Mouse (Mus musculus) 416B (cell line): Measurements from ENCODE around the gene Stub1.
A peak's percentile ranks its signal among the peaks of the same experiment; 100 is the strongest.

Experiments used
- DNase-seq: peaks from one replicate; pipeline ENCODE4 v3.0.0; 2011; ENCODE audit warnings: low read depth

Gene Stub1

DNA sequence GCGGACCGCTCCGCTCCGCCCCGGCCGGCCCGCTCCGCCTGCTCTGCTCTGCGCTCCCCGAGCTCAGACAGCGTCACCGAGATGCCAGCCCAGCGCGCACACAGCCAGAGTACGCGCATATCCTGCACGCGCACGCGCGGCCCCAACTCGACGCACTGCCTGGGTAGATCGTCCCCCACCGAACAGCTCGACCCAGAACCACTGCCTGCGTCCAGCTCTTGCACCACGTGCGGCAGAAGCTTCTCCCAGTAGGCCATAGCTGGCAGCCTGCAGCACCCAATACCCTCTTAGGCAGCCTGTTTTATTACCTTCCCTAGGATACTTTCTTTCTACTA, 3.8 kb upstream of the Stub1 start, which contains the start of gene Rhbdl1:
Gene Rhbdl1, minus strand, starts transcription at position 220 of the 335 bp plus-strand sequence.
- no peak for DNase-seq

DNA sequence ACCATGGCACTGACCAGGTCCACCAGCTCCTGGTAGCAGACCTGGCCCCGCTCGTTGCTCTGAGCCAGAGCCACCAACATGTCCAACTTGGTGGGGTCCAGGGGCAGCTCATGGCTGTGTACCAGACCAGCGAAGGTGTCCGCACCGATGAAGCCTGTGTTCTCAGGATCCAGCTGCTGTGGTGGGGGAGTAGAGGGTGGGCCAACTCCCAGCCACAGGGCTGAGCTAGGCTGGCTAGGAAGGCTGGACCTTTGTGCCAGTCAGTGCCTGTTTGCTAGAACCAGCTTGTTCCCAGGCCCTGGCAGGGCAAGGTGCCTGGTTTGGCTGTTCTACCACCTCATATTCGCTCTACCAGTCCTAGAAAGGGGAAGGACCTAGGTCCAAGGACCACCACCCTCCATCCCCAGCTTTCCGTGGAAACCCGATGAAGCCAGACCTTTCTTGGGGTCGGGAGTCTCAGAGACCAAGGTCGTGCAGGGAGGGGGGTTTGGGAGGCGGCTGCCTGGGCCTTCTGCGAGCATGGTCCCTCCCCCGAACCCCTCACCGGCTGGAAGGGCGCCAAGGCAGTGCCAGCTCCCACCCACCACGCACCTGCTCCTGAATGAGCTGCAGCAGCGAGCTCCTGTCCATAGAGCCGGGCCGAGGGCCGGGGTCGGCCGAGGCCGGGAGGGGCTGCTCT, 3.3 kb upstream of the Stub1 start:
- DNase-seq: no peak

- no peak for DNase-seq
These were observed 2.6 kb upstream of the Stub1 start for GRCm38 (mm10) chr17:25835816-25836215.

DNA sequence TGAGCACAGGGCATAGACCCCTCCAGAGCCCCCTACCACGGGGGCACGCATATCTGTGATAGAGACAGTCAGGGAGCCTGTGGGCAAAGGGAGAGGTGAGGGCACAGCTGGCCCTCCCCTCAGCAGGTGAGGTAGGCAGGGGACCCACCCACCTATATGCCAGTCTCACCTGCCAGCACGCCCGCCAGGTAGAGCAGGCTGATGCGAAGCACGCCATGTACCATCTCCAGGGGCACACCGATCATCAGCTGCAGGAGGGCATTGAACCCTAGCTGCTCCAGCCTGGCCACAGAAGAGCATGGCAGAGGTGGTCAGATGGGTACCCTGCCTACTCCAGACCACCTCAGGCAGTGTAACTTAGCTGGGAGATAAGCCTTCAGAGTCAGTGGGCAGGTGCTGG, 2.1 kb upstream of the Stub1 start:
- DNase-seq: no peak

DNA sequence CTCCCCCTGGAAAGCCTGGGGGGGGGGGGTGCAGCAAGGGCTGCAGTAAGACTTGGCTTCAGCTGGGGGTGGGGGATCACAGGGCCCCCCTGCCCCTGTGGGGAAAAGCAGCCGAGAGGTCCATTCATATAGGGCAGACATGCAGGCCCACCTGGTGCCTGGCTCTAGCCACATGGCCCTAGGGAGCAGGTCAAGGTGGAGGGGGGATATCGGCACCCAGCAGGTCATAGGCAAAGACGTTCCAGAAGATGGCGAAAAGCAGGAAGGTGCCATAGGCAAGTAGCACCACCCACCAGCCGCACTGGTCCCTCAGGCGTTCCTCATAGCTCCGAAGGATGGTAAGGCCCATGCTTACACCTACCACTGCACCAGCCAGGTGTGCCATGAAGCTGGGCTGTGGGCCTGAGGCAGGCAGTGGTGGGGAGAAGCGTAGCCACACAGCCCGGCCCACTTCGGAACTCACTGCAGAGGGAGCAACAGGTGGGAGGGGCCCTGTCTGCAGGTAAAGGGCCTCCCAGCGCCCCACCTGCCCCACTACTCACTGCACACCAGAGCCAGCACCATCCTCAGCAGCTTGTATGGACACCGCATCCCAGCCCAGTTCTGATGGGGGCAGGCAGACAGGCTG, 1.5 kb upstream of the Stub1 start:
- DNase-seq: no peak

DNA sequence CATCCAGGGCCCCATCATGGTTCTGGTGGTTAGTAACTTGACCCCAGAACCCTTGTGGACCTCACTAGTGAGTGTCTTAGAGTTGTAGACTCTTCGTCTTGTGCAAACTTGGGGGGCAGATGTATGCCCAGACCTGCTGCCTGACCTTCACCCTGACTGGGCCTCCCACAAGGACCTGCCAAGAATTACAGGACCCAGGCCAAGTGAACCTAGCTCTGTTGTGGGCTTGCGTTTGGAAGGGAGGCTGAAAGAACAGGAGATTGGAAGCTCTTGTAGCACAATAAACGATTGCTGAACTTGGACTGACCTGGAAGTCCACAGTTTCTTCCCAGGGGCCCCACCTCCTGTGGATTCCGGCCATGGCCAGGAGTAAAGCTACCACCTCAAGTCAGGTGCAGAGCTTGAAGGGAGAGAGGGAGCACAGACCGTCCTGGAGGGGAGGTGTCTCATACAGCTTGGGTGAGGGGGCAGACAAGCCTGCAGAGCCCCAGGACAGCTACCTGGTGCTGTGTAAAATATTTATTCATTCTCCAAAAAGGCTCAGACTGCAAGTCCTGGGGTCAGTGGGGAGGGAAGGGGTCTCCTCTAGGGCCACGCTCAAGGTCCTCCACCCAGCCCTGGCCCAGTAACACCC, 874 bp upstream of the Stub1 start:
- no peak for DNase-seq

- DNase-seq: peak; percentile 100
These were observed 541 bp downstream of the Stub1 start for GRCm38 (mm10) chr17:25832436-25833290.

GRCm38 (mm10) chr17:25831451-25832281, 1.5 kb downstream of the Stub1 start:
- DNase-seq: peak; percentile 80

DNA sequence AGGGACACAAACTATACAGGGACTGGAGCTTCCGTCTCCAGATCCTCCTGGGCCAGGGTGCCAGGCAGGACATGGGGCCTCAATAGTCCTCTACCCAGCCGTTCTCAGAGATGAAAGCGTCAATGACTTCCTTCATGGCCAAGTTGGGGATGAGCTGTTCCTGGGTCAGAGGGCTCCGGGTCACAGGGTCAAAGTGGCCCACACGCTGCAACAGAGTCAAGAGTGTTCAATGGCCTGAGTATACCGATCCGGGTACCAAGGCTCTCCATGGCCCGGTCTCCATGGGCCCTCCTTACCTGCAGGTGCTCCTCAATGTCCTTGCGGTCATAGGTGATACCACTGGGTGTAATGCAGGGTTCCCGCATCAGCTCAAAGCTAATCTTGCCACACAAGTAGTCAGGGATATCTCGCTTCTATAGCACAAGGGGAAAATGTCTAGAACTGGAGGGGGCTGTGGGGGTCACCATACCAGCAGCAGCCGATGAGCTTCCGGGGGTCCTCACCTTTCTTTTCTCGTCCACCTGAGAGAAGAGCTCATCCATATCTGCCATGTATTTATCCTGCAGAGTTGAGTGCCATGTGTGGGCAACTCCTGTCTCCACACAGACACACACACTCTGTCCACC, 2.3 kb downstream of the Stub1 start:
- DNase-seq: no peak

DNA sequence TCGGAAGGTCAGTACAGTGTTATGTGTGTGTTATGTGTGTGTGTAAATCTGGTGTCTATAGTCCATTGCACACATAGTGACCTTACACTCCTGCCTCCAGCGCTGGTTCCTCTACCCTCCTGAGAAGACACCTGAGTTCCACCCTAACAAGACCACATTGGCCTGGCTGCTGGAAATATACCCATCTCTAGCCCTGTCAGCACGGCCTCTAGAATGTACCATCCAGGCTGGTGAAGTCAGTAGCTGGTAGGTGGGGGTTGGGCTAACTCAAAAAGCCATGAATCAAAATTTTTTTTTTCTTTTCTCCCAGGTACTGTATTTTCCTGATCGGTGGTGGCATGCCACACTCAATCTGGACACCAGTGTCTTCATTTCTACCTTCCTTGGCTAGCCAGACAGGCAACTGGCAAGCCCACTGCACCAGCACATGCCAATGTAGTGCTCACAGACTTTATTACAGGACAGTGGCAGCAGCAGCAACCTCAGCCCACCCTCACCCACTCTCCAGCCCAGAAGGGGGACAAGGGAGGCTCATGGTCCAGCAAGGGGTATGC, 2.9 kb downstream of the Stub1 start:
- DNase-seq: no peak

- no peak for DNase-seq
These were observed 3.6 kb downstream of the Stub1 start for GRCm38 (mm10) chr17:25829558-25830017.

DNA sequence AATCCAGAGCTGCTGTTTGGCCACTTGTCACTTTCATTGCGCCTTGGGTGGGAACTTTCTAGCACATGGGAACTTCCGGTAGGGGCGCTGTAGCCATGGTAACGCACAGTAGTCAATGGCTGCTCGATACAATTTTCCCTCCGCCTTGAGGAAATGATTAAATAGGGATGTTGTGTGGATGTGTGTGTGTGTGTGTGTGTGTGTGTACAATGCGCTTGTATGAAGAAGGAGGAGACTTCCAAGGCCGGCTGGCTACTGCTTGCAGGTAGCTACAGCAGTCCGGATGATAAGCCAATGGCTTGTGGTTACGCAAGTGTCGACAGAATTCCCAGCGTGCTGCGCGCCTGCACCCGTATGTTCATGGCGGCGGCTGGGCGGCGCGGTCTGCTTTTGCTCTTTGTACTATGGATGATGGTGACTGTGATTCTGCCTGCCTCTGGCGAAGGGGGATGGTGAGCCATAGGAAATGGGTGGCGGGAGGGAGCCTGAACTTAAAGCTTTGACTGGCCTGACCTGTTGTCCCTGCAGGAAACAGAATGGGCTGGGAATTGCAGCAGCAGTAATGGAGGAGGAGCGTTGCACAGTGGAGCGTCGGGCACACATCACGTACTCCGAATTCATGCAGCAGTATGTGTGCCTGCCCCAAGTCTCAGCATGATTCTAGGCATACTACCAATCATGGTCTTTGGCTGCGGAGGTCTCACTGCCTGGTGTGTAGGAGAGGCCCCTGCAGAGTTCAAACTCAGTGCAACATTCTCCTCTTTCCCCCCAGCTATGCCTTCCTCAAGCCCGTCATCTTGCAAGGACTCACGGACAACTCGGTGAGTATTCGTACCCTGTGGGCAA, 4.3 kb downstream of the Stub1 start, which contains the start of gene Jmjd8:
Gene Jmjd8, plus strand, starts transcription at position 156 of the 846 bp plus-strand sequence.
- no peak for DNase-seq

- DNase-seq: no peak
These were observed 5.0 kb downstream of the Stub1 start for GRCm38 (mm10) chr17:25828223-25828594.

DNA sequence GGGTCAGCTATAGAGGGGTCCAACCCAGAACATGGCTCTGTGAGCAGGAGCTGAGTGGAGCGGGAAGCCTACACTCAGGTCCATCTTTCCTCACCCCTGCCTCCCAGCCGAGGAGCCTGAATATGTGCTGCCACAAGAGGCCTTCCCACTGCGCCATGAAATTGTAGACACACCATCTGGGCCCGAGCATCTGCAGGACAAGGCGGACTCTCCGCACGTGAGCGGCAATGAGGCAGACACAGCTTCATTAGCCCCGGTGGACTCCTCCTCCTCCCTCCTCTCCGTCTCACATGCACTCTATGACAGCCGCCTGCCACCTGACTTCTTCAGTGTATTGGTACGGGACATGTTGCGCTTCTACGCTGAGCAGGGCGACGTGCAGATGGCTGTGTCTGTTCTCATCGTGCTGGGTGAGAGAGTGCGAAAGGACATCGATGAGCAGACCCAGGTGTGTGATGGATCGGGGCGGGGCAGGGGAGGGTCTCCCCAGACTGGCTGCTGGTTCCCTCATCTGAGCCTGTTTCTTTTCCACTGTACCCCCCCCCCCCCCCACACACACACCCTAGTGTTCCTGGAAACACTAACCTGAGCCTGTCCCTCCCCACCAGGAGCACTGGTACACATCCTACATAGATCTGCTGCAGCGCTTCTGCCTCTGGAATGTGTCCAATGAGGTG, 5.5 kb downstream of the Stub1 start:
- no peak for DNase-seq

DNA sequence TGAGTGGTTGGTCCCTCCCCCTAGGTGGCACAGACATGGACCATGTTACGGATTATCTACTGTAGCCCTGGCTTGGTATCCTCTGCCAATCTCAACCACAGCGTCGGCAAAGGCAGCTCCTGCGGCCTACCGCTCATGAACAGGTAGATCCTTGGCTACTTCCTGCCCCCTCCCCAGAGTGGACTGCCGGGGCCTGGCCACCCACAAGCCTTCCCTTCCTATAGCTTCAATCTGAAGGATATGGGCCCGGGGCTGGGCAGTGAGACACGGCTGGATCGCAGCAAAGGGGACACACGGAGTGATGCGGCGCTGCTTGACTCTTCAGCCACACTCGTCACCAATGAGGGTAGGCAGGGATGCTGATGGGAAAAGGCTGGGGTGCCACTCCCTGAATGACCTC, 6.2 kb downstream of the Stub1 start:
- no peak for DNase-seq

DNA sequence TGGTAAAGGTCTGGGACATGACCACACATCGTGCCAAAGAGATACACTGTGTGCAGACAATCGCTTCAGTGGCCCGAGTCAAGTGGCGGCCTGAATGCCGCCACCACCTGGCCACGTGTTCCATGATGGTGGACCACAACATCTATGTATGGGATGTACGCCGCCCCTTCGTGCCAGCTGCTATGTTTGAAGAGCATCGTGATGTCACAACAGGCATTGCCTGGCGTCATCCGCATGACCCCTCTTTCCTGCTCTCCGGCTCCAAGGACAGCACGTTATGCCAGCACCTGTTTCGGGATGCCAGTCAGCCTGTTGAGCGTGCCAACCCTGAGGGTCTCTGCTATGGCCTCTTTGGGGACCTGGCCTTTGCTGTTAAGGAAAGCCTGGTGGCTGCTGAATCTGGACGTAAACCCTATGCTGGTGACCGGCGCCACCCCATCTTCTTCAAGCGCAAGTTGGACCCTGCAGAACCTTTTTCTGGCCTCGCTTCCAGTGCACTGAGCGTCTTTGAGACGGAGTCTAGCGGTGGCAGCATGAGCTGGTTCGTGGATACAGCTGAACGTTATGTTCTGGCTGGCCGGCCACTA, 7.1 kb downstream of the Stub1 start:
- DNase-seq: no peak

DNA sequence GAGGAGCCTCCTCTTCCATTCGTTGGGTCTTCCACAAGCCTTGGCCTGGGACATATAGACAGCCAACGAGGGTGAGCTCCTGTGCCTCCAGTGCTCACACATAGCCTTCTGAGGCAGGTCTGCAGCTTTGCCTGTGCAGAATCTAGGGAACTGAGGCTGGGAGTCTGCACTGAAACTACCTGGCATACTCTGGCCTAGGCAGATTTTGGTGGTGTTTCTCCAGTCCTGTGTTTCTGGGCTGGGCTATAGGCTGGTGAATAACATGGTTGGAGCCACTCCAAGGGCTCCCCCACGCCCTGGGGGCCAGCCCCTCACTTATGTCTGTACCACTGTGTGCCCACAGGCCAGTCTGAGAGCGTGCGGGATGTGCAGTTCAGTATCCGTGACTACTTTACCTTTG, 7.9 kb downstream of the Stub1 start:
- no peak for DNase-seq

DNA sequence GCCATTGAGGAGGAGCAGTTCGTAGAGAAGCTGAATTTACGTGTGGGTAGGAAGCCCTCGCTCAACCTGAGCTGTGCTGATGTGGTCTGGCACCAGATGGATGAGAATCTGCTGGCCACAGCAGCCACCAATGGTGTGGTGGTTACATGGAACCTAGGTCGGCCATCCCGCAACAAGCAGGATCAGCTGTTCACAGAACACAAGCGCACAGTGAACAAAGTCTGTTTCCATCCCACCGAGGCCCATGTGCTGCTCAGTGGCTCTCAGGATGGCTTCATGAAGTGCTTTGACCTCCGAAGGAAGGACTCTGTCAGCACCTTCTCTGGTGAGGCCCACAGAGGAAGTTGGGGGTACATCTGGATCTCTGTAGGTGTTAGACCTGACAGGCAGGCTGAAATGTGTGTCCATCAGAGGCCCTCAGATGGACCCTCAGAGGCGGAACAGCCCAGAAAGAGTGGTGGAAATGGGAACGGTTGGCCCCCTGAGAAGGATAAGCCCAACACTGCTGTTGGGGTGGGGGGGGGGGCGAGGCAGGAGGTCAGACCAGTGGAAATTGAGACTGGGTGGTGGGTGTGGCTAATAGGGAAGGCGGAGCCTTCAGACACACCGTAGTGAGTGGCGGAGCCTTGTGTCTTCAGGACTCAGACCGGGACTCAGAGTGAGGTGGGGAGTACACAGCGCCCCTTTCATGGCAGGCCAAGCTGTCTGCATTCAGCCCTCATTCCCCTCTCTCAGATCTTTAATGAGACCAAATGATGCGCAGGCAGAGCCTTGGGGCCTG, 8.7 kb downstream of the Stub1 start:
- no peak for DNase-seq
